ENCODE assay signal across 15 mouse cellular contexts in the genomic region with DNA sequence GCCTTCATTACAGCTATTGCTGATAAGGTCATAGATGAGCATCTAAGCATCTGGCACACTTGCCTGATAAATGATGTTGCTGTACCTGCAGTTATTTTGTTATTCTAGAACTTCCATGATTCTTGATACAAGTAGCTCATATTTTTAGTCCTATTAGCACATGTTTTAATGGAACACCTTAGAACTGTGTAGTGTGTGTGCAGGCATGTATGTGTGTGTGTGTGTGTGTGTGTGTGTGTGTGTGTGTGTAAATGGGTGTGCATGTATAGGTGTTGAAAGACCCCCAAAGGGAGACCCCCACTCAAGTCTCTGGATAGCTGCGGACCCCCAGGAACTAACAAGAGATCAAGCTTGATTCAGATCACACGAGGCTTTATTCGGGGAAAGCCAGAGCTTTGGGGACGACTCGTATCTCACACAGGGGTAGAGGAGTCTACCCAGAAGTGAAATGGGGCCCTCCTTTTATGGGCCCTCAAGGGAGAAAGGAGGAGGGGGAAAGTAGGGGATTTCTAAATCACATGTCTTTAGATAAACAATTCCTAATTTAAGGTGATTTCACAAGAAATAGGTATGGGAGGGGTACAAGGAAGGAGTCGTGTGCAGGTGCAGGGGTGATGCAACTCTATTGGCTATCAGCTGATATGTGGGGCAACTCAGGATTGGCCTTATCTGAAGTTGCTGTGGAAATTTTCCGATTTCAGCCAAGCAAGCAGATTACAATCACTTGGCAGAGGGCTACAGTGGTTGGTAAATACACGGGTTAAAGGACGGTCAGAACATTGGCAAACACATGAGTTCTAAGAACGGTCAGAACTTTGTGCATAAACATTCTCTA.
A peak's percentile ranks its signal among the peaks of the same experiment; 100 is the strongest.
DNase-seq lines count a peak whose midpoint lies in the region; ATAC-seq and TF ChIP-seq lines count a peak whose summit lies in the region.
"Had no signal": no experiment of that assay in that cellular context is flagged by ENCODE, and none has a peak within 500 bp of the region (broad histone marks: within the 10 kb centered on the region; RNA-seq: fewer than 3 reads in every experiment).

No protein-coding gene starts in this region.

- TF ChIP-seq EP300 in stomach, postnatal 0 days (optimal IDR thresholded peaks at IDR 0.05), result no peak

- WGBS in liver, embryonic 16.5 days (ENCODE audit: insufficient replicate concordance), result 63% methylated on average over 10 of the region's 10 CpGs
- WGBS in stomach, postnatal 0 days, result 67% methylated on average over 10 of the region's 10 CpGs

- H3K36me3 ChIP-seq in liver, embryonic 16.5 days (ENCODE audit: control insufficient read depth, insufficient read depth), result no peaks in the 10 kb centered on the region
- no peaks in the 10 kb centered on the region for H3K36me3 ChIP-seq in stomach, postnatal 0 days (ENCODE audit: control insufficient read depth, insufficient read depth, low read length)
- H3K36me3 ChIP-seq: embryonic facial prominence, embryonic 15.5 days; forebrain, embryonic 15.5 days; hindbrain, embryonic 10.5 days had no signal

- no peaks in the 10 kb centered on the region for H3K4me1 ChIP-seq in liver, embryonic 16.5 days (ENCODE audit: control insufficient read depth, low read depth, low read length)
- H3K4me1 ChIP-seq in stomach, postnatal 0 days (replicated peaks; ENCODE audit: control insufficient read depth, insufficient read depth), result no peaks in the 10 kb centered on the region
- H3K4me1 ChIP-seq: embryonic facial prominence, embryonic 15.5 days; forebrain, embryonic 15.5 days; hindbrain, embryonic 10.5 days had no signal

- H3K4me3 ChIP-seq in liver, embryonic 16.5 days (ENCODE audit: low read depth, low read length), result no peak overlapping the region
- no peak overlapping the region for H3K4me3 ChIP-seq in stomach, postnatal 0 days (ENCODE audit: low read depth, low read length)
- H3K4me3 ChIP-seq: embryonic facial prominence, embryonic 15.5 days; forebrain, embryonic 15.5 days; hindbrain, embryonic 10.5 days; layer of hippocampus, adult 2 months had no signal

- no peak for TF ChIP-seq CTCF in stomach, postnatal 0 days (IDR thresholded peaks at IDR 0.05; ENCODE audit: low read depth)

- H3K9ac ChIP-seq in liver, embryonic 16.5 days (ENCODE audit: low read depth, low read length), result no peak overlapping the region
- H3K9ac ChIP-seq in stomach, postnatal 0 days (ENCODE audit: low read length), result no peak overlapping the region
- H3K9ac ChIP-seq: embryonic facial prominence, embryonic 15.5 days; forebrain, embryonic 15.5 days had no signal

- ATAC-seq in liver, embryonic 16.5 days (ENCODE audit: low read depth), result peak; percentile 94
- ATAC-seq in stomach, postnatal 0 days (ENCODE audit: low FRiP score, low TSS enrichment), result peak; percentile 78
- ATAC-seq: forebrain, embryonic 15.5 days had no signal

- peak overlapping the region; percentile 65; the same call in 1 of the 2 replicates for H3K27ac ChIP-seq in liver, embryonic 16.5 days (ENCODE audit: low read length)
- H3K27ac ChIP-seq in stomach, postnatal 0 days (replicated peaks), result no peak overlapping the region
- H3K27ac ChIP-seq: embryonic facial prominence, embryonic 15.5 days; forebrain, embryonic 15.5 days; hindbrain, embryonic 10.5 days; layer of hippocampus, adult 2 months had no signal

- H3K9me3 ChIP-seq in liver, embryonic 16.5 days (replicated peaks; ENCODE audit: control insufficient read depth, low read length), result no peaks in the 10 kb centered on the region
- no peaks in the 10 kb centered on the region for H3K9me3 ChIP-seq in stomach, postnatal 0 days (ENCODE audit: control insufficient read depth, low read length)
- H3K9me3 ChIP-seq: embryonic facial prominence, embryonic 15.5 days; forebrain, embryonic 15.5 days; hindbrain, embryonic 10.5 days had no signal

- DNase-seq in adrenal gland, adult 2 months, result peak; percentile 35
- DNase-seq in adrenal gland, postnatal 4 days (ENCODE audit: low spot score in 2 of 2), result no peak
- peak; percentile 11 to 49 for DNase-seq in urinary bladder, adult 18-20 months (ENCODE audit: low spot score in 2 of 2)
- no peak for DNase-seq in urinary bladder, postnatal 4 days (ENCODE audit: low spot score in 2 of 2)
- peak; percentile 48 for DNase-seq in stomach, postnatal 0 days (ENCODE audit: low spot score)
- no peak for DNase-seq in spleen, adult 18-20 months
- DNase-seq in frontal cortex, postnatal 10 days (ENCODE audit: low spot score in 2 of 2), result no peak
- DNase-seq: cerebellum, postnatal 36 days; heart, adult 18-20 months; right cerebral cortex, postnatal 4 days had no signal

- H3K4me2 ChIP-seq in liver, embryonic 16.5 days (ENCODE audit: low read depth, low read length), result no peak overlapping the region
- H3K4me2 ChIP-seq in stomach, postnatal 0 days (replicated peaks; ENCODE audit: low read depth), result no peak overlapping the region
- H3K4me2 ChIP-seq: embryonic facial prominence, embryonic 15.5 days; forebrain, embryonic 15.5 days had no signal

- no peaks in the 10 kb centered on the region for H3K27me3 ChIP-seq in liver, embryonic 16.5 days (ENCODE audit: control insufficient read depth, insufficient read depth, low read depth, low read length)
- no peaks in the 10 kb centered on the region for H3K27me3 ChIP-seq in stomach, postnatal 0 days (ENCODE audit: control insufficient read depth, insufficient read depth, low read length)
- H3K27me3 ChIP-seq: embryonic facial prominence, embryonic 15.5 days; forebrain, embryonic 15.5 days had no signal

Comparison
In these comparisons a context has a peak if more than half of its experiments do, and no peak if none do; other contexts are left out.
1. DNase-seq: peak in adrenal gland, adult 2 months (single experiment), urinary bladder, adult 18-20 months (2 of 2) and stomach, postnatal 0 days (single experiment); none in adrenal gland, postnatal 4 days (0 of 2), urinary bladder, postnatal 4 days (0 of 2), spleen, adult 18-20 months (0 of 2) and frontal cortex, postnatal 10 days (0 of 2).